Comparison of ENCODE assay signal across 18 mouse cellular contexts in the genomic region with DNA sequence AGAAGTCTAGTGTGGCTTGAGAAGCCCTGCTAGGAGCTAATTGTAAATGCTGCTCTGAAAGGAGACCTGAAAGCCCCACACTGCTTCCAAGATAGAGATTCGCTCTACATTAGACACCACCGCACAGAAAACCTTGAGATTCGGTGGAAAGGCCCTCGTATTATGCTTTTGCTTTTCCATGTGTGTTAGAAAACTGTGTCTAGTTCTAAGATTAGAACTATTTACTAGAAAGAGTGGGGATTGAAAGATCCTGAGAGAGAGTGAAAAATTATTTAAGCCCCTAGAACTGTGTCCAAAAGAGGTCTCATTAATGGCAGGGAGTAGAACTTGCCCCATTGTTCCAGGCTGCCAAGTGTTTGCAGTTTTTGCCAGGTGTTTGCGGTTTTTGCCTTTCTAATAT. TPM values are rescaled to one million over a fixed set of nuclear protein-coding genes. Genes with fewer than 3 reads are reported as not detected.
"Had no signal": no experiment of that assay in that cellular context is flagged by ENCODE, and none has a peak within 500 bp of the region (broad histone marks: within the 10 kb centered on the region; RNA-seq: fewer than 3 reads in every experiment).

No protein-coding gene starts in this region.

RNA-seq across cellular contexts. Expression of gene Zfp534, which starts 47.1 kb away (rescaled TPM):
- polyA plus RNA-seq: cortical plate, adult 2 months; embryonic facial prominence, embryonic 10.5 days; embryonic facial prominence, embryonic 11.5 days; embryonic facial prominence, embryonic 12.5 days; embryonic facial prominence, embryonic 13.5 days; embryonic facial prominence, embryonic 14.5 days; embryonic facial prominence, embryonic 15.5 days; forebrain, embryonic 10.5 days; forebrain, embryonic 11.5 days; forebrain, embryonic 12.5 days; forebrain, embryonic 13.5 days; forebrain, embryonic 14.5 days; forebrain, embryonic 15.5 days; forebrain, embryonic 16.5 days; forebrain, postnatal 0 days; frontal cortex, adult 2 months; gonadal fat pad, adult 2 months; heart, adult 2 months had no signal
